Mouse (Mus musculus): Measurements from ENCODE around the gene Sh2b1. TPM values are rescaled to one million over a fixed set of nuclear protein-coding genes. Genes with fewer than 3 reads are reported as not detected.

Sh2b1 gene
- polyA plus RNA-seq, 1 experiment: 58.8 TPM

DNA sequence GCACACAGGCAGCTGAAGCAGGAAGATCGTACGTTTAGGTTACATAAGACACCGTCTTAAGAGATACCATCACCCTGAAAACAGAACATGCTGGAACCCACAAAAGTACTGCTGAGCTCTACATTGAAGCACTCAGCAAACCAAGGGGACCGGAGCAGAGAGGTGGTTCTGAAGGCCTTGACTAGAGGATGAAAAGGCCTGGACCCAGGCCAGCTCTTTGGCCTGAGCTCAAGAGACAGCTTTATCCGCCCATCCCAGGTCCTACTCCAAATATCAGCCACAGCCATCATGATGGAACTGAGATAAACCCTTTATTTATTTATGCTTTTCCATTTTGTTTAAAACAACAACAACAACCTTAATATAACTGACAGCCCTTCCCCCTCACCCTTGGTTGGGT lies 8.5 kb downstream of the Sh2b1 start:
- peaks cover 10% of the 10 kb centered on the region for H3K79me2 ChIP-seq (ENCODE audit: control insufficient read depth, insufficient read depth)
- TF ChIP-seq TCF12 (IDR thresholded peaks at IDR 0.05; ENCODE audit: insufficient read depth, poor library complexity, severe bottlenecking): no peak
- no peak for TF ChIP-seq POLR2AphosphoS2 (IDR thresholded peaks at IDR 0.05; ENCODE audit: insufficient read length, low read depth)
- TF ChIP-seq USF1 (IDR thresholded peaks at IDR 0.05; ENCODE audit: low read depth): no peak
- no peak for TF ChIP-seq MYOD1 (IDR thresholded peaks at IDR 0.05; ENCODE audit: control insufficient read depth in 1 of 3, insufficient read length in 2 of 3, low read depth in 2 of 3)
- no peak for TF ChIP-seq MAX (IDR thresholded peaks at IDR 0.05; ENCODE audit: low read depth)
- H3K27me3 ChIP-seq (ENCODE audit: control insufficient read depth, insufficient read depth, insufficient read length): no peaks in the 10 kb centered on the region
- H3K4me3 ChIP-seq: no peak overlapping the region
- H3K4me2 ChIP-seq (ENCODE audit: low read depth): peak overlapping the region; percentile 32
- H3K36me3 ChIP-seq (ENCODE audit: control insufficient read depth, insufficient read depth): peaks cover 23% of the 10 kb centered on the region
- no peak overlapping the region for H3ac ChIP-seq (ENCODE audit: control insufficient read depth, insufficient read length)

DNA sequence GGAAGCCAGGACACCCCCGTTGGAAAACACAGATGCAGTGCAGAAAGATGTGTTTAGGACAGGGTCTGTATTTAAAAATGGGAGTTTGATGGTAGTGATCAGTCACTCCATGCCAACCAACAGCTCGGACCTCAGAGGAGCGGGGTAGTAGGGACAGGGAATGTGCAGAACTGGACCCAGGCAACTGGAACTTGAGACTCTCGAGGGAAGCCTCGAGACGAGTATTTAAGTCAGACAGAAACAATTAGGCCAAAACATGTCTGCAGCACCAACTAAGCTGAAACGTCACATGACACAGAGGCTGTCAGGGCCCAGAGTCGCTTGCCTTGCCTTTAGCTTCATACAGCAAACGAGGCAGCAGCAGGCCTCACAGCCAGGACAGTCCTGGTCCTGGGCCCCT lies 9.1 kb downstream of the Sh2b1 start:
- H3K4me3 ChIP-seq: no peak overlapping the region
- TF ChIP-seq TCF12 (IDR thresholded peaks at IDR 0.05; ENCODE audit: insufficient read depth, poor library complexity, severe bottlenecking): no peak
- peak; percentile 63 for TF ChIP-seq POLR2AphosphoS2 (IDR thresholded peaks at IDR 0.05; ENCODE audit: insufficient read length, low read depth)
- H3ac ChIP-seq (ENCODE audit: control insufficient read depth, insufficient read length): no peak overlapping the region
- peak overlapping the region; percentile 62 for H3K4me2 ChIP-seq (ENCODE audit: low read depth)
- H3K36me3 ChIP-seq (ENCODE audit: control insufficient read depth, insufficient read depth): peaks cover 18% of the 10 kb centered on the region
- H3K27me3 ChIP-seq (ENCODE audit: control insufficient read depth, insufficient read depth, insufficient read length): no peaks in the 10 kb centered on the region
- H3K79me2 ChIP-seq (ENCODE audit: control insufficient read depth, insufficient read depth): peaks cover 8% of the 10 kb centered on the region

DNA sequence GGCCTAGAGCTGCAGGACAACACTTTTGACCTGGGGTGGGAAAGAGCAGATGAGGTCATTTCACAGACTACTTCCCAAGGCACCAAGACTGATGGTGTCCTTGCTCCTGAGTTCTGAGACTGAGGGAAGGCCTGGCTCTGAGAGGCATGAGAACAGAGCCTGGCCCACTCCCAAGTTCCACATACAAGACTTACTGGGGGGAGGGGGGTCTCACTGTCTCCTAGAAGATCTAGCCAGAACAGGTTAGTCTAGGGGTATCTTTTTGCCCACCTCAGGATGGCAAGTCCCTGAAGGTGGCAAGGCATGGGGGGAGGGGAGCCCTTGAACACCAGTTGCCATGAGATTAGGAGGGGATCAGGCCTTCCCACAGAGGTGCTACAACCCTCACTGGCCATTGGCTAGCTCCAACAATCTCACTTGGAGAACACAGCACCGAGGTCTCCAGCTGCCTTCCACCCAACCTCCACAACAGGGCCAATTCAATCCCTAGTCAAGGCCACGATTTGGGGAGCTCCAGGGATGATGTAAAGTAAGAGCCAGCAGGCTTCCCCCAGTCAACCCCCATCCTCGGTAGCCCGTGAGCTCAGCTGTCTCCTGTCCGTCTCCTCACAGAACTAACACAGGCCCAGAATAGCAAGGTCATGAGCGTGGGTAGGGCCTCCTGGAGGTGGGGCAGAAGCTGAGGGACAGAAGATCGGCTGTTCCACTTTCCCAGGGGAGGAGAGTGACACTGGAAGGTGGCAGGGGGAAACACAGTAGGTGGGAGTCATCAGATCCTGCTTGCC lies 9.8 kb downstream of the Sh2b1 start:
- peak overlapping the region; percentile 54 for H3K4me3 ChIP-seq
- no peaks in the 10 kb centered on the region for H3K27me3 ChIP-seq (ENCODE audit: control insufficient read depth, insufficient read depth, insufficient read length)
- peak overlapping the region; percentile 82 for H3K4me2 ChIP-seq (ENCODE audit: low read depth)
- peaks cover 8% of the 10 kb centered on the region for H3K79me2 ChIP-seq (ENCODE audit: control insufficient read depth, insufficient read depth)
- TF ChIP-seq TCF12 (IDR thresholded peaks at IDR 0.05; ENCODE audit: insufficient read depth, poor library complexity, severe bottlenecking): peak; percentile 89
- TF ChIP-seq CEBPB (IDR thresholded peaks at IDR 0.05; ENCODE audit: insufficient read depth, poor library complexity, severe bottlenecking): no peak
- TF ChIP-seq USF1 (IDR thresholded peaks at IDR 0.05; ENCODE audit: low read depth): no peak
- TF ChIP-seq E2F4 (IDR thresholded peaks at IDR 0.05; ENCODE audit: insufficient read depth): no peak
- no peak for TF ChIP-seq MAX (IDR thresholded peaks at IDR 0.05; ENCODE audit: low read depth)
- peak; percentile 47 to 87 (median 47) for TF ChIP-seq MYOG (IDR thresholded peaks at IDR 0.05; ENCODE audit: control insufficient read depth in 1 of 3, insufficient read depth in 1 of 3, insufficient read length in 2 of 3, low read depth in 2 of 3)
- TF ChIP-seq MYOD1 (IDR thresholded peaks at IDR 0.05; ENCODE audit: control insufficient read depth in 1 of 3, insufficient read length in 2 of 3, low read depth in 2 of 3): peak; percentile 95 to 97 (median 96)
- no peak for TF ChIP-seq REST (IDR thresholded peaks at IDR 0.05; ENCODE audit: insufficient read depth, insufficient read length)
- peak; percentile 59 for TF ChIP-seq TCF3 (IDR thresholded peaks at IDR 0.05; ENCODE audit: insufficient read length, low read depth)
- peak; percentile 67 for TF ChIP-seq POLR2AphosphoS2 (IDR thresholded peaks at IDR 0.05; ENCODE audit: insufficient read length, low read depth)
- TF ChIP-seq POLR2A (IDR thresholded peaks at IDR 0.05; ENCODE audit: insufficient read length, low read depth): peak; percentile 45
- TF ChIP-seq SRF (IDR thresholded peaks at IDR 0.05; ENCODE audit: control insufficient read depth, insufficient read length, low read depth): no peak
- H3K36me3 ChIP-seq (ENCODE audit: control insufficient read depth, insufficient read depth): peaks cover 14% of the 10 kb centered on the region
- H3ac ChIP-seq (ENCODE audit: control insufficient read depth, insufficient read length): no peak overlapping the region

DNA sequence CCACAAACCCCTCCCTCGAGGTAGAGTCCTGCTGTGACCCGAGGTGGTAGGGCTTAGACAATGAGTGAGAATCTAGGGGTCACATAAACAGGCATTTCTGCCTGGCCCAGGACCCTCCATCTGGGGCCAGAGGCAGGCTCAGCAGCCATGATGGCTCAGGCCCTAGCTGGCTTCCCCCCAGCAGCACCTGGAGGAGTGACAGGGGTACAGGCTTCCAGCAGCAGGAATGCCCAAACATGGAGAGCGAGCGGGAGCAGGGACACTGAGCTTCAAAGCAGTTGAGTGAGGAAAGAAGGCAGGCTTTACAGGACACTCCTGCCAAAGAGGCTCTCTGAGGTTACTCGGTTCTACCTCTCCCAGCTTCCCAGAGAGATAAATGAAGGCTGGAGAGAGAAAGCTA lies 10.4 kb downstream of the Sh2b1 start:
- TF ChIP-seq REST (IDR thresholded peaks at IDR 0.05; ENCODE audit: insufficient read depth, insufficient read length) (no peak), MYOD1 (IDR thresholded peaks at IDR 0.05; ENCODE audit: control insufficient read depth in 1 of 3, insufficient read length in 2 of 3, low read depth in 2 of 3) (peak in 1 of 3 experiments; percentile 12)
- peak overlapping the region; percentile 54 for H3K4me3 ChIP-seq
- H3K36me3 ChIP-seq (ENCODE audit: control insufficient read depth, insufficient read depth): peaks cover 10% of the 10 kb centered on the region

DNA sequence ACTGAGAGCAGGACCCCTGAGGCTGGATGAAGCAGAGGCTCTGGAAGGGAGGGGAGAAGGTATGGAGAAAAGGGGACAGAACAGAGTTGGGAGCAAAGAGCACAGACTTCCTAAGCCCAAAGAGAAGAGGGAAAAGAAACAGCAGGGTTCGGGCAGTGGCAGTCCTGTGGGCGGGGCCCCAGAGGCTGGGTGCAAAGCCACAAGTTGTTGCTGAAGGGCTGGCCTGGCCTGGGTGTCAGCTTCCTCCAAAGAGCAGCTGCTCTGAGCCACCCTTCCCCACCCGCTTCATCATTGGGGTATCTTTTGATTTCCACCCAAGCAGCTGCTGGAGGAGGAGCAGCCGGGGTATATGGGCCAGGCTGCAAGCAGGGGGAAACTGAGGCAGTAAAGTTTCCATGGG lies 11.1 kb downstream of the Sh2b1 start:
- Histone ChIP-seq H3K4me2 (ENCODE audit: low read depth) (peak overlapping the region; percentile 82), H3K79me2 (ENCODE audit: control insufficient read depth, insufficient read depth) (peaks cover 8% of the 10 kb centered on the region), H3K36me3 (ENCODE audit: control insufficient read depth, insufficient read depth) (peaks cover 4% of the 10 kb centered on the region), H3K27me3 (ENCODE audit: control insufficient read depth, insufficient read depth, insufficient read length) (no peaks in the 10 kb centered on the region), H3ac (ENCODE audit: control insufficient read depth, insufficient read length) (no peak overlapping the region), H3K4me3 (peak overlapping the region; percentile 54)
- TF ChIP-seq POLR2AphosphoS2 (IDR thresholded peaks at IDR 0.05; ENCODE audit: insufficient read length, low read depth) (peak; percentile 50), MYOD1 (IDR thresholded peaks at IDR 0.05; ENCODE audit: control insufficient read depth in 1 of 3, insufficient read length in 2 of 3, low read depth in 2 of 3) (peak; percentile 71 to 98 (median 92)), REST (IDR thresholded peaks at IDR 0.05; ENCODE audit: insufficient read depth, insufficient read length) (no peak), TCF12 (IDR thresholded peaks at IDR 0.05; ENCODE audit: insufficient read depth, poor library complexity, severe bottlenecking) (peak; percentile 58), SRF (IDR thresholded peaks at IDR 0.05; ENCODE audit: control insufficient read depth, insufficient read length, low read depth) (no peak), MYOG (IDR thresholded peaks at IDR 0.05; ENCODE audit: control insufficient read depth in 1 of 3, insufficient read depth in 1 of 3, insufficient read length in 2 of 3, low read depth in 2 of 3) (peak; percentile 76 to 98 (median 91)), TCF3 (IDR thresholded peaks at IDR 0.05; ENCODE audit: insufficient read length, low read depth) (peak; percentile 14), USF1 (IDR thresholded peaks at IDR 0.05; ENCODE audit: low read depth) (no peak)

More for the DNA sequence above, 10.4 kb downstream of the Sh2b1 start:
- no peak overlapping the region for H3ac ChIP-seq (ENCODE audit: control insufficient read depth, insufficient read length)
- H3K27me3 ChIP-seq (ENCODE audit: control insufficient read depth, insufficient read depth, insufficient read length): no peaks in the 10 kb centered on the region
- peaks cover 8% of the 10 kb centered on the region for H3K79me2 ChIP-seq (ENCODE audit: control insufficient read depth, insufficient read depth)
- peak overlapping the region; percentile 82 for H3K4me2 ChIP-seq (ENCODE audit: low read depth)
